In genomic region chr19:57007291-57007690, GRCm38 (mm10) we compare ENCODE assay signal across 8 mouse cellular contexts. TPM values are rescaled to one million over a fixed set of nuclear protein-coding genes. Genes with fewer than 3 reads are reported as not detected.
DNase-seq lines count a peak whose midpoint lies in the region; ATAC-seq and TF ChIP-seq lines count a peak whose summit lies in the region.

No protein-coding gene starts in this region.

- no peaks in the 10 kb centered on the region for H3K27me3 ChIP-seq in cerebellum, adult 2 months (ENCODE audit: control insufficient read depth, insufficient read depth, low read length)
- no peaks in the 10 kb centered on the region for H3K27me3 ChIP-seq in lung, embryonic 15.5 days
- H3K27me3 ChIP-seq in small intestine, adult 2 months (ENCODE audit: control insufficient read depth, insufficient read depth, low read length): peaks cover 20% of the 10 kb centered on the region

- peak overlapping the region; percentile 98 for H3K4me2 ChIP-seq in lung, embryonic 15.5 days

- peaks cover 26% of the 10 kb centered on the region for H3K4me1 ChIP-seq in cerebellum, adult 2 months (ENCODE audit: control insufficient read depth, insufficient read depth, low read length)
- peaks cover 49% of the 10 kb centered on the region for H3K4me1 ChIP-seq in lung, embryonic 15.5 days
- peaks cover 3% of the 10 kb centered on the region; the same call in 1 of the 2 replicates for H3K4me1 ChIP-seq in small intestine, adult 2 months (ENCODE audit: control insufficient read depth, insufficient read depth, insufficient read length, low read length)

- no peak for TF ChIP-seq POLR2A in cerebellum, adult 2 months (IDR thresholded peaks at IDR 0.05; ENCODE audit: borderline replicate concordance, insufficient read depth, low read length)
- TF ChIP-seq POLR2A in small intestine, adult 2 months (IDR thresholded peaks at IDR 0.05; ENCODE audit: low read depth, low read length): no peak

- peak overlapping the region; percentile 68 for H3K9ac ChIP-seq in lung, embryonic 15.5 days

- no peaks in the 10 kb centered on the region for H3K36me3 ChIP-seq in lung, embryonic 15.5 days
- no peaks in the 10 kb centered on the region for H3K36me3 ChIP-seq in small intestine, adult 2 months (ENCODE audit: control insufficient read depth, insufficient read depth, low read length)

- WGBS in cerebellum, adult 2 months: 2% methylated on average over 16 of the region's 16 CpGs
- WGBS in lung, embryonic 15.5 days: 67% methylated on average over 16 of the region's 16 CpGs
- 70% methylated on average over 16 of the region's 16 CpGs for WGBS in small intestine, adult 2 months

- TF ChIP-seq CTCF in cerebellum, adult 2 months (IDR thresholded peaks at IDR 0.05; ENCODE audit: borderline replicate concordance, insufficient read depth, low read depth, low read length): 0 out of 2 replicates have a peak, but pooled peaks have one; percentile 11
- TF ChIP-seq CTCF in small intestine, adult 2 months (IDR thresholded peaks at IDR 0.05; ENCODE audit: extremely low read depth, insufficient read length, insufficient replicate concordance, low read depth, low read length): no peak

- peak; percentile 60 to 69 for DNase-seq in layer of hippocampus, postnatal 10 days (ENCODE audit: low spot score in 2 of 2)
- no peak for DNase-seq in layer of hippocampus, adult 9-10 months (ENCODE audit: low spot score)
- peak; percentile 90 to 93 for DNase-seq in cerebellum, adult 2 months
- peak; percentile 31 to 65 for DNase-seq in gastrocnemius, postnatal 4 days (ENCODE audit: low spot score in 2 of 2)
- DNase-seq in kidney, adult 18-20 months: peak; percentile 78
- no peak for DNase-seq in B cell, adult 2 months

- peak overlapping the region; percentile 90 for H3K4me3 ChIP-seq in cerebellum, adult 2 months (replicated peaks; ENCODE audit: insufficient read depth, low read depth, low read length)
- peak overlapping the region; percentile 67 for H3K4me3 ChIP-seq in lung, embryonic 15.5 days
- peak overlapping the region; percentile 64 for H3K4me3 ChIP-seq in small intestine, adult 2 months (ENCODE audit: low read depth, low read length)

- no peaks in the 10 kb centered on the region for H3K9me3 ChIP-seq in lung, embryonic 15.5 days

- peak overlapping the region; percentile 90 for H3K27ac ChIP-seq in cerebellum, adult 2 months (ENCODE audit: insufficient read depth, low read length)
- no peak overlapping the region for H3K27ac ChIP-seq in lung, embryonic 15.5 days
- no peak overlapping the region for H3K27ac ChIP-seq in small intestine, adult 2 months (ENCODE audit: insufficient read depth, low read depth, low read length)

- ATAC-seq in lung, embryonic 15.5 days (ENCODE audit: borderline replicate concordance, extremely low read depth, low FRiP score, low TSS enrichment): no peak

RNA-seq across cellular contexts. Expression of gene Afap1l2, which starts 0.7 kb away (rescaled TPM):
- 10 to 100 TPM; 22.0 to 24.5 TPM for total RNA-seq in layer of hippocampus, postnatal 10 days (2021)
- 43.3 and 50.1 TPM in 2 replicates for polyA plus RNA-seq in cerebellum, adult 2 months (2012; rRNA removed)
- 10 to 100 TPM; 29.4 to 34.7 TPM for total RNA-seq in gastrocnemius, postnatal 4 days (2021)
- polyA plus RNA-seq in lung, embryonic 15.5 days (2015; fragmentation: Nextera tagmentation; extraction: Ambion mirVana): 28.4 and 29.7 TPM in 2 replicates
- polyA plus RNA-seq in small intestine, adult 2 months (2012; rRNA removed): 2.3 and 2.6 TPM in 2 replicates

Comparison
In these comparisons a context has a peak if more than half of its experiments do, and no peak if none do; other contexts are left out.
1. DNase-seq: peak in layer of hippocampus, postnatal 10 days (2 of 2), cerebellum, adult 2 months (2 of 2), gastrocnemius, postnatal 4 days (2 of 2) and kidney, adult 18-20 months (single experiment); none in layer of hippocampus, adult 9-10 months (single experiment) and B cell, adult 2 months (0 of 2).
2. Peak in every context shown above with its lines, with median percentiles within 50 percentile points of each other: H3K4me3 ChIP-seq.